Mouse (Mus musculus): ENCODE measurements around the gene Atp1b1.

Atp1b1 gene

DNA sequence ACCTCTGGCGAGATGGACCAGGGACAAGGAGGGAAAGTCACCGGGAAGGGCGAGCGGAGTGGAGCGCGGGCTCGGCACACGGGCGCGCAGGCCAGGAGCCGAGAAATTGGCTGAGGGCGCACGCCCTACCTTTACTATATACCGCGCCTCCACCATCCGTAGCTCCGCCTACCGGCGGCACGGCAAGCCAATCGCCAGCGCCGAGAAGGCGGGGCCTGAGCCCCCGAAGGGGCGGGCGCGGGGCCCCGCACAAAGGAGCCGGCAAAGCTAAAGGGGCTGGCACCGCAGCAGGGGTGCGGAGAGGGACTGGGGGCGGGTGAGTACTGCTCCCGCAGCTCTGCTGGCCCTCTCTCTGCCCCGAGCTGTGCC, at the start of gene Atp1b1:
TSS of gene Atp1b1 (minus strand) at position 111 of the 369 bp plus-strand sequence.
- peak; percentile 90 to 94 for DNase-seq (ENCODE audit: inconsistent age in 2 of 2, low spot score in 1 of 2)

DNA sequence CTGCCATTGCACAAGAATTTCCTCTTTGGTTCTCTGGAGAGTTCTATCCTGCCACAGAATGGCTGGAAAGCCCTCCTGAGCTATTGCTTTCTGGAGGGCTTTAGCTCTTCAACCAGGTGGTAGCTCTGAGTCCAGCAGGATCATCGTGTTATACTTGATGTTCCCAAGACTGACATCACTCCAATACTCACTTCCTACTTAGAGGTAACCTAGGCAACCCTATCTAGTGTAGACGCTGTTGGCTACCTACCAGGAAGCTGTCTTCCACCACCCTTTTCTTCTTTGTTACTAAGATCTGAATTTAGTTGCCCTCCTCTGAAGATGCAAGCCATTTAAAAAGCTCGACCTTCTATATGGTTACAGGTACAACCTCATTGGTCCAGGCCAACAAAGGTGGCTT, 46.9 kb upstream of the Atp1b1 start:
- DNase-seq (ENCODE audit: inconsistent age in 2 of 2, low spot score in 1 of 2): no peak

- no peak for DNase-seq (ENCODE audit: inconsistent age in 2 of 2, low spot score in 1 of 2)
Observed at GRCm38 (mm10) chr1:164503140-164503730, 45.1 kb upstream of the Atp1b1 start.

- DNase-seq (ENCODE audit: inconsistent age in 2 of 2, low spot score in 1 of 2): no peak
Observed at GRCm38 (mm10) chr1:164502231-164502630, 44.1 kb upstream of the Atp1b1 start.

DNA sequence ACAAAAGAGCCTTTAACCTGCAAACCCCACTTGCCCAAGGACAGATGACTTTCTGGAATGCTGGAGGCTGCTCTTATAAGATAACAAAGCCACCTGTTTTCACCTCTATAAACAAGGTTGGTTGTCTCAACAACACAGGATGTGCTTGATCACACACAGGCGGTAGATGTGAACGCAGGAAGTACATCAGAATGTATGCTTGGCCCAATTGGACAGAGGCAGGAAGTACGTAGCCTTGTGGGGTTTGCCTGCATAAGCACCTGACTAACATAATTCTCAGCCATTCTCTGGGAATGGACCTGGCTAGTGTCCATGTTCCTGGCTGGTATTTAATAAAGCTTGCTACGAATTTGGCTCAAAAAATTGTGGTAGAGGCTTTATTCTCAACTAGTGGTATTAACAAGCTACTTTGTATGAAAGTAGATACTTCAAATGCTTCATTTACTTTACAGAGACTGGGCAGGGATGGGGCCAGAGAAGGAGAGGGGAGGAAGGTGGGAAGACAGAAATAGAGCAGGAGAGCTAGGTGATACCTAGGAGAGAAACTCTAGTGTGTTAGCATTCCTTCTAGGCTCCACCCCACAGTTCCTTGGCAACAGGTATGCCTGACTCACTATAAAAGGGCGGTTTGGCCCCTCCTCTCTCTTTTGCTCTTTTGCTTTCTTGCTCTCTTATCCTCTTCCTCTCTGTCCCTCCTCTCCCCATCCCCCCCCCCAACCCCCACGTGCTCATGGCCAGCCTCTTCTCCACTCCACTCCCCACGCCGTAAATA, 36.8 kb upstream of the Atp1b1 start:
- no peak for DNase-seq (ENCODE audit: inconsistent age in 2 of 2, low spot score in 1 of 2)

- no peak for DNase-seq (ENCODE audit: inconsistent age in 2 of 2, low spot score in 1 of 2)
Observed at GRCm38 (mm10) chr1:164494215-164494614, 36.1 kb upstream of the Atp1b1 start.

DNA sequence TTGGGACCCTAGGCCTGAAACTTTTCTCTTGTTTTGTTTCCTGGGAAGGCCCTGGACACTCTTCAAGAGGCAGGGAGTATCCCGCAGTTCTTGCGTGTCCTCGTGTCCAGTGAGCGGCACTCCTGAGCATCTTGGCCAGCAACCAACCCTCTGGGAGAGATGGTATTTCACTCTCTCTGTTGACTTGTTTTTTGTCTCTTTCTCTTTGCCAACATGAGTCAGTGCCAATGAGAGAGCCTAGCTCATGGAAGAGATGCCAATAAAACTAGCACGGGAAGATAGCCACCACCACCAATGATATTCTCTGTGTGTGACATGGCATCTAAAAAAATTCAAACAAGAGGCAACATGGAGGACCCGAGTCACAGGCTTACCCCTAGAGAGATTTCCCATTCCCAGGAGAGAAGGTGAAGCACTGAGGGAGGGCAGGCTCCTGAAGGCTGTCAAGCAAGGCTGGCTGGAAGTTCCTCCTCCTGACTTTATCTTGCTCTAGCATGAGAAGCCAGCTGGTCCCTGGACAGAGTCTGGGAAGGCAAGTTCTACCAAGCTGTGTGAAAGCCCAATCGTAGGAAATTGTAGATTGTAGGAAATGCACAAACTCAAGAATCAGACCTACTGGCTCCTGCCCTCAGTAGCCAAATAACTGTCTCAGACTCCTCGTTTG, 35.0 kb upstream of the Atp1b1 start:
- DNase-seq (ENCODE audit: inconsistent age in 2 of 2, low spot score in 1 of 2): no peak

GRCm38 (mm10) chr1:164492476-164492875, 34.3 kb upstream of the Atp1b1 start:
- no peak for DNase-seq (ENCODE audit: inconsistent age in 2 of 2, low spot score in 1 of 2)

GRCm38 (mm10) chr1:164489961-164490594, 31.9 kb upstream of the Atp1b1 start:
- no peak for DNase-seq (ENCODE audit: inconsistent age in 2 of 2, low spot score in 1 of 2)

GRCm38 (mm10) chr1:164483728-164484127, 25.6 kb upstream of the Atp1b1 start:
- DNase-seq (ENCODE audit: inconsistent age in 2 of 2, low spot score in 1 of 2): no peak

- DNase-seq (ENCODE audit: inconsistent age in 2 of 2, low spot score in 1 of 2): no peak
Observed at GRCm38 (mm10) chr1:164482833-164483232, 24.7 kb upstream of the Atp1b1 start.

GRCm38 (mm10) chr1:164481645-164482354, 23.6 kb upstream of the Atp1b1 start:
- DNase-seq (ENCODE audit: inconsistent age in 2 of 2, low spot score in 1 of 2): peak; percentile 40 to 77

- DNase-seq (ENCODE audit: inconsistent age in 2 of 2, low spot score in 1 of 2): no peak
Observed at GRCm38 (mm10) chr1:164480755-164481644, 22.8 kb upstream of the Atp1b1 start.

- no peak for DNase-seq (ENCODE audit: inconsistent age in 2 of 2, low spot score in 1 of 2)
Observed at GRCm38 (mm10) chr1:164475895-164476294, 17.7 kb upstream of the Atp1b1 start.

- DNase-seq (ENCODE audit: inconsistent age in 2 of 2, low spot score in 1 of 2): no peak
Observed at GRCm38 (mm10) chr1:164474778-164475511, 16.8 kb upstream of the Atp1b1 start.

DNA sequence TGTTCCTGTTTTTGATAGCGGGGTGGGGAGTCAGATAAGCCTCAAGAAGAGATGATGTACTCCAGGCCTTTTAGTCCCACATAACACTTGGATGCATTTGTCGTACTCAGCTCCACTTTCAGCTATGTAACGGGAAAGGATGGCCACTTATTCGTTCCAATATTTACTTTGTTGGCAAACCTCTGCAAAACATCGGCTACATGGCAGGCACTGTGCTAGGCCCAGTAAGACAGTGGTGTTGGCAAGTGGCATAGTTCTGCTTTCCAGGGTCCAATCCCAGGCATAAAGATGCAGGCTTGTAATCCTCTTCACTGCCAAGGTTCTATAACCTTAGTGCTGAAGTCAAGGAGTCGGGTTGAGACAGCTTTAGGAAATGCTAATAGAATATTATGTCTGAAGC, 16.2 kb upstream of the Atp1b1 start:
- no peak for DNase-seq (ENCODE audit: inconsistent age in 2 of 2, low spot score in 1 of 2)

- no peak for DNase-seq (ENCODE audit: inconsistent age in 2 of 2, low spot score in 1 of 2)
Observed at GRCm38 (mm10) chr1:164473398-164473797, 15.2 kb upstream of the Atp1b1 start.

DNA sequence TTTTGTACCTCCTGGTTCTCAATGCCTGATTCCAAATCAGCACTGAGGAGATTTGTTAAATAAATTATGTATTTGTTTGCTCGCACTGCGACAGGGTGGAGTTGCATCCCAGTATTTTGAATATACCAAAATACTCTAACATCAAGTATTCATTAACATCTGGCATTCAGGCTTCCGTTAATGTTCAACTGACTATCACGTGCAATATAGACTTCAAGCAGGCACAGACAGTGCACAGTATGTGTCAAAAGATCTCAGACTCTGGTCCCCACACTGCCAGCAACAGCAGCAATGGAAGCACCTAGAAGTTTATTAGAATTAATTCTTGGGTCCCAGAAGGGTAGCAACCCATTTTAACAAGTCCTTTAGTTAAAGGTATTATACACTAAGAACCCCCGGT, 13.5 kb upstream of the Atp1b1 start:
- DNase-seq (ENCODE audit: inconsistent age in 2 of 2, low spot score in 1 of 2): no peak

- DNase-seq (ENCODE audit: inconsistent age in 2 of 2, low spot score in 1 of 2): no peak
Observed at GRCm38 (mm10) chr1:164470985-164471384, 12.8 kb upstream of the Atp1b1 start.
